Mouse (Mus musculus) CH12.LX (cell line): ENCODE data around the gene Vsig10. TPM values are rescaled to one million over a fixed set of nuclear protein-coding genes. Genes with fewer than 3 reads are reported as not detected.
"Not testable (repeated sequence)": the region's sequence is repeated elsewhere in the genome, so short reads cannot be mapped to it uniquely, and the experiment has no call there.

ENCODE experiments used
- DNase-seq: peaks from one replicate; pipeline ENCODE4 v3.0.0-alpha.2; 2013; ENCODE audit errors: extremely low read depth
- H3K27ac ChIP-seq: 2 replicates; pipeline ENCODE4 v1.5.1; 2012; ENCODE audit warnings: low read depth, mild to moderate bottlenecking, control low read depth, moderate library complexity; ENCODE audit not compliant: insufficient read depth
- H3K27me3 ChIP-seq: replicated peaks from 2 replicates; pipeline ENCODE3; 2012; ENCODE audit warnings: inconsistent platforms
- H3K36me3 ChIP-seq, 2 experiments: replicated peaks in 1 of 2; 2 replicates each; pipeline versions ENCODE3 to v1.6.1; 2012; ENCODE audit warnings: inconsistent platforms in 1 of 2, low read length in 1 of 2, mild to moderate bottlenecking in 1 of 2, mixed read lengths in 1 of 2, moderate library complexity in 1 of 2; ENCODE audit not compliant: control insufficient read depth in 1 of 2, insufficient read depth in 1 of 2
- H3K4me1 ChIP-seq, 2 experiments: 2 replicates each; pipeline ENCODE4 v1.6.1; 2012; ENCODE audit warnings: inconsistent platforms in 1 of 2, moderate library complexity in 1 of 2; ENCODE audit not compliant: insufficient read depth in 2 of 2, control insufficient read depth in 1 of 2
- H3K4me2 ChIP-seq: 2 replicates; pipeline ENCODE4 v1.6.1; 2012; ENCODE audit warnings: low read depth, mild to moderate bottlenecking, control low read depth; ENCODE audit not compliant: poor library complexity, insufficient read depth, severe bottlenecking
- H3K4me3 ChIP-seq, 3 experiments: fragments of 150-350 bp in 1 of 3; sonication (generic) in 1 of 3; replicated peaks in 1 of 3; 2 replicates each; pipeline versions ENCODE3 to v1.5.1; 2011 to 2012; ENCODE audit warnings: low read depth in 2 of 3, low read length in 2 of 3, mild to moderate bottlenecking in 2 of 3, moderate library complexity in 2 of 3, control low read depth in 1 of 3, improper control_type of control experiment in 1 of 3, inconsistent platforms in 1 of 3, mixed read lengths in 1 of 3; ENCODE audit not compliant: poor library complexity in 1 of 3
- H3K79me2 ChIP-seq: replicated peaks from 2 replicates; pipeline ENCODE4 v1.6.1; 2012; ENCODE audit warnings: mild to moderate bottlenecking, moderate library complexity; ENCODE audit not compliant: control insufficient read depth, poor library complexity, insufficient read depth, severe bottlenecking; ENCODE audit errors: extremely low read depth
- H3K9ac ChIP-seq: 2 replicates; pipeline ENCODE4 v1.6.1; 2012; ENCODE audit warnings: low read depth, mild to moderate bottlenecking, control low read depth, moderate library complexity; ENCODE audit not compliant: insufficient read depth
- H3K9me3 ChIP-seq: replicated peaks from 2 replicates; pipeline ENCODE3; 2012; ENCODE audit warnings: low read length, inconsistent platforms, mixed read lengths
- BHLHE40 ChIP-seq: IDR thresholded peaks from 2 replicates; pipeline ENCODE4 v1.6.1; 2011; ENCODE audit warnings: mild to moderate bottlenecking, low read depth, low read length, improper control_type of control experiment
- CTCF ChIP-seq, 2 experiments: IDR thresholded peaks in 1 of 2; conservative IDR thresholded peaks in 1 of 2; 2 replicates each; pipeline ENCODE4 v1.5.1; 2011 to 2012; ENCODE audit warnings: low read depth in 2 of 2, low read length in 2 of 2, improper control_type of control experiment in 1 of 2, inconsistent platforms in 1 of 2, mild to moderate bottlenecking in 1 of 2, moderate library complexity in 1 of 2
- E2F4 ChIP-seq: IDR thresholded peaks from 2 replicates; pipeline ENCODE4 v1.6.1; 2011; ENCODE audit warnings: low read depth, low read length, improper control_type of control experiment; ENCODE audit not compliant: insufficient replicate concordance
- ELF1 ChIP-seq: IDR thresholded peaks from 2 replicates; pipeline ENCODE4 v1.6.1; 2014; ENCODE audit warnings: low read depth, mild to moderate bottlenecking, inconsistent platforms, low read length, improper control_type of control experiment
- ETS1 ChIP-seq: conservative IDR thresholded peaks from 2 replicates; pipeline ENCODE4 v1.6.1; 2012; ENCODE audit warnings: low read depth, mild to moderate bottlenecking, inconsistent platforms, low read length, improper control_type of control experiment, moderate library complexity
- GABPA ChIP-seq: IDR thresholded peaks from 2 replicates; pipeline ENCODE4 v1.6.1; 2012; ENCODE audit warnings: low read depth, low read length, improper control_type of control experiment, inconsistent platforms; ENCODE audit not compliant: insufficient replicate concordance
- JUND ChIP-seq: conservative IDR thresholded peaks from 2 replicates; pipeline ENCODE4 v1.6.1; 2011; ENCODE audit warnings: low read depth, low read length, improper control_type of control experiment
- KAT2A ChIP-seq: IDR thresholded peaks from 2 replicates; pipeline ENCODE4 v1.6.1; 2012; ENCODE audit warnings: low read length, improper control_type of control experiment, inconsistent platforms; ENCODE audit not compliant: insufficient replicate concordance
- MEF2A ChIP-seq: IDR thresholded peaks from 2 replicates; pipeline ENCODE4 v1.6.1; 2014; ENCODE audit warnings: low read depth, mild to moderate bottlenecking, inconsistent platforms, low read length, improper control_type of control experiment, borderline replicate concordance
- PAX5 ChIP-seq: IDR thresholded peaks from 2 replicates; pipeline ENCODE4 v1.6.1; 2012; ENCODE audit warnings: low read length, inconsistent platforms, mixed read lengths
- RAD21 ChIP-seq: IDR thresholded peaks from 2 replicates; pipeline ENCODE4 v1.6.1; 2011; ENCODE audit warnings: low read depth, mild to moderate bottlenecking, low read length, improper control_type of control experiment, moderate library complexity
- RCOR1 ChIP-seq: conservative IDR thresholded peaks from 2 replicates; pipeline ENCODE4 v1.6.1; 2012; ENCODE audit warnings: low read depth, mild to moderate bottlenecking, inconsistent platforms, low read length, improper control_type of control experiment
- SIN3A ChIP-seq: IDR thresholded peaks from 2 replicates; pipeline ENCODE4 v1.6.1; 2012; ENCODE audit warnings: low read length, improper control_type of control experiment, inconsistent platforms
- USF2 ChIP-seq: conservative IDR thresholded peaks from 2 replicates; pipeline ENCODE4 v1.6.1; 2011; ENCODE audit warnings: low read depth, low read length, improper control_type of control experiment
- ZNF384 ChIP-seq: IDR thresholded peaks from 2 replicates; pipeline ENCODE4 v1.6.1; 2012; ENCODE audit warnings: low read depth, low read length, improper control_type of control experiment, inconsistent platforms
- dilution Hi-C: fragments of 300-500 bp; cut with MboI; formaldehyde crosslinking; loops from 2 replicates; pipeline ENCODE4 v1.14.3; 2020; ENCODE audit warnings: low sequenced_read_pairs; ENCODE audit not compliant: extremely low pct_unique_long_range_greater_than_20kb, extremely low pct_ligation_motif_present
- in situ Hi-C: fragments of 300-500 bp; cut with MboI; formaldehyde crosslinking; loops from 3 replicates; pipeline ENCODE4 v1.14.3; 2019; ENCODE audit warnings: low sequenced_read_pairs, low pct_ligation_motif_present, low pct_unique_long_range_greater_than_20kb, mixed read lengths
- polyA plus RNA-seq: library from polyadenylated mRNA; unstranded; fragments of >175 nt; gene quantifications from 2 replicates; pipeline ENCODE4 v1.2.1, GENCODE M21; 2012; ENCODE audit warnings: low read depth; ENCODE audit not compliant: insufficient read length
- total RNA-seq, 2 experiments: library from RNA; depleted of rRNA; stranded (reverse); fragments of 300-350 nt in 1 of 2; fragments of >200 nt in 1 of 2; gene quantifications; 2 replicates each; pipeline ENCODE4 v1.2.3; 2012 to 2014

The Vsig10 gene
- total and polyA plus RNA-seq, 3 experiments = 2.1 to 4.7 (median 3.9) TPM

DNA sequence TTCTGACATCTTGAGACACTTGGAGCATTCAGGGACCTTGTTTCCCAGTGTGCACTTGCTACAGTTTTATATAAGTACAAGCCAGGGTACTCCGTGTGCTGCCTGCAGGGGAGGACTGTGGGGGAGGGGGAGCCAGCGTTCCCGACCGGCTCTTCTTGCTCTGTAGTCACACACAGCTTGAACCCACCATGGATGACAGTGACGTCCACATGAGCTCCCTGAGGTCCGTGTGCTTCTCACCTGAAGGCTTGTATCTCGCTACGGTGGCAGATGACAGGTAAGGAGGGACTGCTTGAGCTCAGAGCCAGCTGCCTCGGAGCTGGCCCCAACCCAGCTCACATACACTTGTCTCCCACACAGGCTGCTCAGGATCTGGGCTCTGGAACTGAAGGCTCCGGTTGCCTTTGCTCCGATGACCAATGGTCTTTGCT, 57.5 kb downstream of the Vsig10 start:
- TF ChIP-seq JUND (no peak), USF2 (no peak), MEF2A (no peak), PAX5 (no peak), ZNF384 (no peak), RCOR1 (no peak), RAD21 (no peak), SIN3A (no peak), ELF1 (no peak), E2F4 (no peak), ETS1 (no peak)
- H3K27ac ChIP-seq = no peak overlapping the region
- in situ Hi-C loops = no loop called here
- no peak overlapping the region for H3K9ac ChIP-seq
- H3K4me1 ChIP-seq = peaks cover 6 to 47% of the 10 kb centered on the region in 2 experiments
- no peaks in the 10 kb centered on the region for H3K9me3 ChIP-seq
- no peak overlapping the region for H3K4me2 ChIP-seq
- H3K4me3 ChIP-seq = no peak overlapping the region
- dilution Hi-C loops = no loop called here
- no peak for DNase-seq
- peaks cover 83 to 87% of the 10 kb centered on the region in 2 experiments for H3K36me3 ChIP-seq
- H3K27me3 ChIP-seq = no peaks in the 10 kb centered on the region
- no peaks in the 10 kb centered on the region for H3K79me2 ChIP-seq

DNA sequence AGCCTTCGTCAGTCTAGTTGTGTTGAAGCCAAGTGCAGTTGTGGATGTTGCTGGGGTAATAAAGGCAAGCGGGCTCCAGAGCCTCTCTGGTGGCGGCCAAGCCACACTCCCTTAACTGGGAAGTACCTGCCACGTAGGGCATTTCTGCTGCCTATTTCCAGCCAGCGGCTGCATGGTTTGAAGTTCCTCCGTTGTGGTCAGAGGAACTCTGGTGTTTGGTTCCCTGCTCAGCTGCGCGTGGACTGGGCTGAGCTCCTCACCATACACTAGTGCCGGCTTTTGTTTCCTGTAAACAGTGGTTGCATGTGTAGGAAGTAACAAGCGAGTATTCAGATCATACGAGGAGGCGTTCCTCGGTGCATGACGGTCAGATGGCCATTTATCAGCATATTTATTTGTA, 58.8 kb downstream of the Vsig10 start:
- H3K4me3 ChIP-seq, in situ Hi-C loops, H3K4me2 ChIP-seq, H3K9me3 ChIP-seq, DNase-seq, dilution Hi-C loops, H3K9ac ChIP-seq, H3K79me2 ChIP-seq, H3K27me3 ChIP-seq, H3K27ac ChIP-seq: not testable (repeated sequence)
- Histone ChIP-seq H3K4me1 (peaks cover 13 to 58% of the 10 kb centered on the region in 2 experiments), H3K36me3 (peaks cover 84 to 87% of the 10 kb centered on the region in 2 experiments)

DNA sequence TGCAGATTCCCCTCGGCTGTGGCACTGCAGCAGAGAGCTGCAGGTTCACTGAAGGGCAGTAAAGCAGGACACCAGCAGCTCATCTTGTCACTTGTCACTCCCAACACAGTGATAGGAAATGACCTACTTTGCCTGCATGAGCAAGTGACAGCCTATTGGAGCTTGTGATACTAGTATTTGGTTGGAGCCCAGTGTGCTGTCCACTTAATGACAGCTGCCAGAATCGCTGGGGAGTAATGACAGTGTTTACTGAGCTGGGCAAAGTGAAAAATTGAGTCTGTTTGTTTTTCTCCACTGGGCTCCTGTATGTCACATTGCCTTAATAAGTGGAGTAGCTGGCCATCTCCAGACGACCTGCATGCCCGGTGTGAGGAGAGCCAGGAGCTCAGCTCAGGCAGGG, 61.3 kb downstream of the Vsig10 start:
- H3K4me2 ChIP-seq = no peak overlapping the region
- TF ChIP-seq KAT2A (no peak), CTCF (conservative IDR thresholded peaks at IDR 0.05 in 1 of 2, IDR thresholded peaks at IDR 0.05 in 1 of 2; ENCODE audit: low read depth in 2 of 2, low read length in 2 of 2) (no peak), GABPA (no peak), BHLHE40 (no peak)
- H3K9ac ChIP-seq = no peak overlapping the region
- no peaks in the 10 kb centered on the region for H3K27me3 ChIP-seq
- in situ Hi-C loops (loop anchor here (10.0 kb wide), 1 partner anchor 105 kb away; no protein-coding TSS in a partner anchor), dilution Hi-C loops (no loop called here)
- no peaks in the 10 kb centered on the region for H3K9me3 ChIP-seq
- no peak for DNase-seq
- no peak overlapping the region for H3K27ac ChIP-seq
- peaks cover 83% of the 10 kb centered on the region in 2 experiments for H3K36me3 ChIP-seq
- H3K79me2 ChIP-seq = 0 out of 2 replicates have a peak, but pooled peaks cover 9% of the 10 kb centered on the region
- H3K4me1 ChIP-seq = peaks cover 22 to 78% of the 10 kb centered on the region in 2 experiments
- H3K4me3 ChIP-seq = no peak overlapping the region
